Mouse (Mus musculus): Measurements from ENCODE around the gene Dab2ip. TPM values are rescaled to one million over a fixed set of nuclear protein-coding genes. Genes with fewer than 3 reads are reported as not detected.

Gene Dab2ip
- total RNA-seq, 2 experiments from 2014 or later: 103 to 118 TPM

GRCm38 (mm10) chr2:35642224-35642623 is 84.2 kb downstream of the Dab2ip start:
- no peak for DNase-seq (ENCODE audit: extremely low spot score in 1 of 2, low spot score in 1 of 2)

GRCm38 (mm10) chr2:35646553-35646952 is 88.5 kb downstream of the Dab2ip start:
- DNase-seq (ENCODE audit: extremely low spot score in 1 of 2, low spot score in 1 of 2): no peak

DNA sequence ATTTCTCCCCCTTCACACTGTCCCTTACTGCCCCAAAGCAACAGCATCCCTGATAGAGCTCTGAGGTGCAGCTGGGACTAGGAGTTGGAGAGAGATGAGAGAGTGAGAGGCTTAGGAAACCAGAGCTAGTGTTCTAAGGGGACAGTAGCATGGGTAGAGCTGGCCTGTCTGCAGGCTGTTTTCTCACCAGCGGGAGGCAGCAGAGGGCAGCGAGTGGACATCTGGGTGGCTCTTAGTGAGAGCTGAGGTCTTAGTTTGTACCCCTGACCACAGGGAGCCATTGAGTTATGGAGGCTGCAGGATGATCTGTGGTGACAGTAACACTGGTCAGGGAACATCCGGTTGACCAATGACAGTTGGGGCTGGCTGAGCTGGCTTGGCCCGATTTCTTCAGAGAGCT is 91.6 kb downstream of the Dab2ip start:
- DNase-seq (ENCODE audit: extremely low spot score in 1 of 2, low spot score in 1 of 2): peak; percentile 74 to 96

DNA sequence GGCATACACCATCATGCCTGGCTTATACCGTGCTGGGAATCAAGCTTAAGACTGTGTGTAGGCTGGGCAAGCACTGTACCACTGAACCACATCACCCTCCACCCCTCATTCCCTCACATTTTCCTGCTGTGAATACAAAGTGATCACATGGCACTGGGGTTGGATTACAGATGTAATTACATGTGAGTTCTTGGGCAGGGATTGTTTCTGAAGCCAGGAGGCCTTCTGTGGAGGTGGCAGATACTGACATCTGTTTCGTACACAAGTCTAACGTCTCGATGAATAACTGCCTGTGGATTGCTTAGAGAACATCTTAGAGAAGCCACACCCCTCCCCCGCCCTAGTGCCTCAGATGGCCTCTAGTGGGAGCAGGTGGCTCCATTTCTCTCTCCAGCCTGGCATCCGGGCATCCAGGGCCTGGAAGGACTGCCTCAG is 93.2 kb downstream of the Dab2ip start:
- DNase-seq (ENCODE audit: extremely low spot score in 1 of 2, low spot score in 1 of 2): peak in 1 of 2 experiments; percentile 51

DNA sequence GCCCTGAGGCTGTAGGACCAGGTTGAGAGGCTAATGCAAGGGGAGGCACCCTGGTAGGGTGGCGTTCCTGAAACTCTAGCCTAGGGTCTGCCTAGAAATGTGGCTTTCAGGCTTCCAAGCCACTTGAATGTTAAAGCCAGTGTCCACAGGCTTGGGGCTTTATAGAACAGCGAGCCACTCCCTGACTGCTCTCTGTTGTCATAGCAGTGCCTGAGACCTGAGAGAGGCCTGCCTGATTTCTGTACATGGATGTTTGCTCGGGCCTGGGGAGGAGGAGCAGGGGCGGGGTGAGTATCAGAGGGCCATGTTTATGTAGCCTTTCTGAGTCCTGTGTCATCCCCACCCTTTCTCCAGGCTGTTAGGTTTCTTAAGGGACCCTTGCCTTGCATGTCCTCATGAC is 94.9 kb downstream of the Dab2ip start:
- no peak for DNase-seq (ENCODE audit: extremely low spot score in 1 of 2, low spot score in 1 of 2)

- DNase-seq (ENCODE audit: extremely low spot score in 1 of 2, low spot score in 1 of 2): no peak
These were observed 96.7 kb downstream of the Dab2ip start for GRCm38 (mm10) chr2:35654795-35655194.

GRCm38 (mm10) chr2:35655996-35656395 is 97.9 kb downstream of the Dab2ip start:
- no peak for DNase-seq (ENCODE audit: extremely low spot score in 1 of 2, low spot score in 1 of 2)

GRCm38 (mm10) chr2:35658311-35658710 is 100.2 kb downstream of the Dab2ip start:
- DNase-seq (ENCODE audit: extremely low spot score in 1 of 2, low spot score in 1 of 2): no peak

DNA sequence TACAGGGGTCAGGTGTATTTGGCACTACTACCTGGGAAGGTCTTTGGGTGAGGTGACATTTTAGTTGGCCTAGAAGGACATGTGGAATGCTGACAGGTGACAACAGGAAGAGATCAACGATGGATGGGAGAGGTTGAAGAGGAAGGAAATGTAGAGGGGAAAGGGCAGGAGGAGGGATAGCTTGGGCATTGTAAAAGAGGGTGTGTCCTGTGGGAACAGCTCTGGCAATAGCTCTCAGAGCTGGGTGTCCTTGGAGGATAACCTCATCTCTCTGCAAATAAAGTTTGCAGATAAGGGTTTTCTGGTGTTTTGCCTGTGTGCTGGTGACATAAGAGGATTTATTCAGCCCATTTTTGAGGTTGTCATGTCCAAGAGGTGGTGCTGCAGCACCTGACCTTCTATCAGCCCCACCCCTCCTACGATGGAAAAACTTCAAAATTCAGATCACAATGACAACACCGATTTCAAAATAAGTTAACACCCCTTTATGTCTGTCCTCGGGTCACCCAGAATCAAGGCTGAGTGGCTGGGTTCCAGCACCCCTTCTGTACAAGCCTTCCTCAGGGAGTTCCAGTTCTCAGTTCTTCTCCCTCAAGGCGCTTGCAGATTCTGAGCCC is 101.6 kb downstream of the Dab2ip start:
- DNase-seq (ENCODE audit: extremely low spot score in 1 of 2, low spot score in 1 of 2): no peak

DNA sequence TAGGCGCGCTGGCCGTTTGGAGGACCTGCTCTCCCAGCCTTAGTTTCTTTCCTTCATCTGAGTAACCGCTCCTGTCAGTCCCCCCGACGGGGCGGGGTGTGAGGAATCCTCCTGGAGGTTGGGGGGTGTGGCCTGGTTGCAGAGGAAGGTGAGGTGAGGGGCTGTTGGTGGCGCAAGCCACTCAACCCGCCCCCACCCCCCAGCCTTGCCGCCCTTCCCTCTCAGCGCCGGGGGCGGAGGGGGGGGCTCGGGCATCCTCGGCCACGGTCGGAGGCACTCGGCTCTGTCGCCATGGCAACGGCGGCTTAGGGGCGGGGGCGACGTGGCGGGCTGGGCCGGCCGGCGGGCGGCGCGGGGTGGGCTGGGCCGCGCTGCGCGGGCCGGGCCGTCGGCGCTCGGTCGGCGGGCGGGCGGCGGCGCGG is 102.9 kb downstream of the Dab2ip start:
- peak; percentile 64 to 78 for DNase-seq (ENCODE audit: extremely low spot score in 1 of 2, low spot score in 1 of 2)

DNA sequence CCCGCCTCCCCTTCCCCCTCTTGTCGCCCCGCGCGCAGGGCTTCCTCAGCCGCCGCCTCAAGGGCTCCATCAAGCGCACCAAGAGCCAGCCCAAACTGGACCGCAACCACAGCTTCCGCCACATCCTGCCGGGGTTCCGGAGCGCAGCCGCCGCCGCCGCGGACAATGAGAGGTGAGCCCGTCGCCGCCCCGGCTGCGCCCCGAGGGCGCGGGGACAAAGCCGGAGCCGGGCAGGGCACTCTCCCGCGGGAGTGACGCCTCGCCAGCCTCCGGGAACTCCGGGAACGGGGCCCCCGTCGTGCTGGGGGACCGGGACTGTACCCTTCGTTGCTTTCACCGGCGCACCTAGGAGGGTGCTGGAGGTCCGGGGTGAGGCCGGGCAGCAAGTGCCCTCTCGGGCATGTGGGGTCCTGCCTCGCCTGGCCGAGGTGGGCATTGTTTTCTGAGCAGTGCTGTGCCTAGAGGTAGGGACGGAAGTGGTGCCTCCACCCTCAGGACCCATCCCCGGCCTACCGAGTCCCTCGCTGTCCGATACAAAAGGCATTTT is 103.5 kb downstream of the Dab2ip start:
- peak; percentile 31 to 45 for DNase-seq (ENCODE audit: extremely low spot score in 1 of 2, low spot score in 1 of 2)

- no peak for DNase-seq (ENCODE audit: extremely low spot score in 1 of 2, low spot score in 1 of 2)
These were observed 104.0 kb downstream of the Dab2ip start for GRCm38 (mm10) chr2:35662001-35662491.

DNA sequence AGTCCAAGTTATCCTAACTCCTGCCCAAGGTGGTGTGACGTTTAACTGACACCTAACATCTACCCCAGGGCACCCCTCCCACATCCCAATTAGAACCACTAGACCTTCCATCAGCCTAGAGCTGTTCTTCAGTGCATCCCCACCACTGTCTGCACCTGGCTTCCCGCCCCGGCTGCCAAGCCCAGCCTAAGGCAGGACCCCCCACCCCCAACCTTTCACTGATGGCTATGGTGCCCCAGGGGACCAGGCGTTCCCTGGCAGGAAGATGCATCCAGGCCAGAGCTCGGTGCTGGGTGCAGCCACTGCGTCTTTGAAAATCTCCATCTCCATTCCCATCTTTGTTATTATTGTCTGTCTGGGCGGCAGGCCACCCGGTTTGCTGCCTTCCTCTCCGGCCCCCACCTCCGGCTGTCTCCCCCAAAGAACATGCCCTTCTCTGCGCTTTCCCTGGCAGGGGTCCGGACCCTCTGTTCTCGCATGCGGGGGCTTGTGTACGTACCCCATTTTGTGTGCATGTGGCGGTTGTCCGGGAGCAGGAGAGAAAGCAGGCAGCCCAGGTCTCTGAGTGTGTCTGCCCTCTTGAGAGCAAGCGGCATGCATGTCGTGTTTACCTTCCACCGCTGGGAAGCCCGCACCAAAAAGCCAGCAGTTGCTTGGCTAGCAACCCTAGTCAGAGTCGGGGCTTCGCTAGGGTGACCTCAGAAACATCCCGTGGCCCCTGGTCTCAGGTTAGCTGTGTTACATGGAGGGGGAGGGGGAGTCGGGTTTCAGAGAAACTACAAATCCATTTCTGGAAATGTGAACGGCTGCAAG is 104.9 kb downstream of the Dab2ip start:
- no peak for DNase-seq (ENCODE audit: extremely low spot score in 1 of 2, low spot score in 1 of 2)

- no peak for DNase-seq (ENCODE audit: extremely low spot score in 1 of 2, low spot score in 1 of 2)
These were observed 109.7 kb downstream of the Dab2ip start for GRCm38 (mm10) chr2:35667746-35668145.

GRCm38 (mm10) chr2:35669217-35669616 is 111.2 kb downstream of the Dab2ip start:
- no peak for DNase-seq (ENCODE audit: extremely low spot score in 1 of 2, low spot score in 1 of 2)

- DNase-seq (ENCODE audit: extremely low spot score in 1 of 2, low spot score in 1 of 2): no peak
These were observed 111.7 kb downstream of the Dab2ip start for GRCm38 (mm10) chr2:35669748-35670147.

- no peak for DNase-seq (ENCODE audit: extremely low spot score in 1 of 2, low spot score in 1 of 2)
These were observed 112.2 kb downstream of the Dab2ip start for GRCm38 (mm10) chr2:35670300-35670699.

DNA sequence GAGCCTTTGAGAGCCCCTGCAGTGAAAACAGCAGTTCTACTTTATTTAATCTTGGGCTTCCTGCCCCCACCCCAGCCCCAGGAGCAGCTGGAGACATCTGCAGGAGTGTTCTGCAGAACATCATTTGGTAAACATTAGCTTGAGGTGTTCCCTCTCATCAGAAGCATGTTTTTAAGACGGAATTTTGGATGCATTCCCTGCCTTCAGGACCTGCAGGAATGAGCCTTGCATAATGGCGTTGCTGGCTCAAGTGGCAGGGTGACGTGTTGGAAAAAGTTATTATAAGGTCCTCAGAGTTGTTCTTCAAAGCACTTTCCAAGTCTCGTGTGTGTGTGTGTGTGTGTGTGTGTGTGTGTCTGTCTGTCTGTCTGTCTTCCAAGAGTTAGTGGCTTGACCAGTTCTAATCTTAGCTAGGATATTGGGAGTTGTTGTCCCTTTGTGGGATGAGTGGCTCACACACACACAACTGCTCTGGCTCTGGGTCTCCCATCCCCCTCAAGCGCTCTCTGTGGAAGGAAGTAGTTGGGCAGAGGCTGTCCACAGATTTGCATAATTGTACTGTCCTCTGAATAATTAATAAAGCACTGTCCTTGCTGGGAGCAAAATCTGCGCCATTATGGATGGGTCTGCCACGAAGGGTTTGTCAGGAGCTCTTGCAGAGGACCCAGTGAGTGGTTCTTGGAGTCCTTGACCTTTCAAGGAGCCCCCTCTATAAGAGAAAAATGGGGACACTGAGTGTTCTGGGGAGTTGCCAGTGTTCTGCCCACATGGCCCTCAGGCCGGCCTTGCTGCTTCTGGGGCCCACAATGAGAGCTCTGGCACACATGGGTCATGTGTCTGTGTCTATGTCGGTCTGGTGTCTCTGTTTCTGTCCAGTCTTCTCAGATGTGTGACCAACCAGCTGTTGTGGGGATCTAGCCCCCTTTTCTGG is 114.2 kb downstream of the Dab2ip start:
- no peak for DNase-seq (ENCODE audit: extremely low spot score in 1 of 2, low spot score in 1 of 2)

- DNase-seq (ENCODE audit: extremely low spot score in 1 of 2, low spot score in 1 of 2): no peak
These were observed 115.1 kb downstream of the Dab2ip start for GRCm38 (mm10) chr2:35673181-35673580.

DNA sequence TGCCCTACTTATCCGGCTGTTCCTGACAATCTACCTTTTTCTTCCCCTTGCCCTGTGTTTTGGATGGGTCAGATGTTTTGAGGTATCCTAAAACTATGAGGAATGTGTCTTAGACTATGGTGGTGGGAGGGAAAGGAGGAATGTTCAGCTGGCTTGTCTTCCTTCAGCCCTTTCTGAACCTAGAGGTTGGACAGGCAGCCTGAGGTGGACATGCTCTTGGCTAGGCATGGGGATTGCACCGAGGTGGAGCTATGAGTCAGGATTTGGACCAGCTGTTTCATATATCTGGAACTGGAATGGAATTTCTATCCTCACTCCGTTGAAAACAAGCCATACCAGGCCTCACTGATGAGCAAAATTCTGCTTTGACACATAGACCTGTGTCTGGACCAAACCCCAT is 115.9 kb downstream of the Dab2ip start:
- no peak for DNase-seq (ENCODE audit: extremely low spot score in 1 of 2, low spot score in 1 of 2)
